Mouse (Mus musculus): ENCODE data around the gene Kcnj16. TPM values are rescaled to one million over a fixed set of nuclear protein-coding genes. Genes with fewer than 3 reads are reported as not detected.

Gene Kcnj16
- total and polyA plus RNA-seq, 3 experiments = not detected

GRCm38 (mm10) chr11:111054854-111055822, 87.3 kb downstream of the Kcnj16 start:
- TF ChIP-seq RAD21 (IDR thresholded peaks at IDR 0.05; ENCODE audit: low read depth, low read length) (no peak), ZMIZ1 (IDR thresholded peaks at IDR 0.05; ENCODE audit: low read depth, low read length) (no peak), ZC3H11A (IDR thresholded peaks at IDR 0.05; ENCODE audit: low read depth, low read length) (no peak), GATA1 (IDR thresholded peaks at IDR 0.05; ENCODE audit: low read depth, low read length) (no peak), BHLHE40 (IDR thresholded peaks at IDR 0.05; ENCODE audit: borderline replicate concordance, low read depth, low read length) (no peak), MAZ (IDR thresholded peaks at IDR 0.05; ENCODE audit: low read depth, low read length) (no peak), SMC3 (IDR thresholded peaks at IDR 0.05; ENCODE audit: low read depth, low read length) (no peak), NELFE (IDR thresholded peaks at IDR 0.05; ENCODE audit: low read depth, low read length) (no peak), HCFC1 (IDR thresholded peaks at IDR 0.05; ENCODE audit: low read depth, low read length) (no peak), POLR2AphosphoS2 (IDR thresholded peaks at IDR 0.05; ENCODE audit: low read length) (no peak), ELF1 (IDR thresholded peaks at IDR 0.05; ENCODE audit: low read depth, low read length) (no peak), CHD2 (IDR thresholded peaks at IDR 0.05; ENCODE audit: low read length) (no peak), MEF2A (IDR thresholded peaks at IDR 0.05; ENCODE audit: extremely low read depth, insufficient replicate concordance, low read depth, low read length, poor library complexity, severe bottlenecking) (no peak), GABPA (IDR thresholded peaks at IDR 0.05; ENCODE audit: low read depth, low read length) (no peak), USF2 (IDR thresholded peaks at IDR 0.05; ENCODE audit: borderline replicate concordance in 1 of 2, insufficient read depth in 1 of 2, low read depth in 1 of 2, low read length in 2 of 2) (no peak), CTCF (IDR thresholded peaks at IDR 0.05 in 2 of 3, conservative IDR thresholded peaks at IDR 0.05 in 1 of 3; ENCODE audit: control insufficient read depth in 1 of 3, insufficient read depth in 1 of 3, low read depth in 2 of 3, low read length in 3 of 3, poor library complexity in 1 of 3, severe bottlenecking in 1 of 3) (no peak), POLR2AphosphoS5 (IDR thresholded peaks at IDR 0.05; ENCODE audit: borderline replicate concordance, low read depth, low read length) (no peak), TAL1 (IDR thresholded peaks at IDR 0.05; ENCODE audit: low read length) (no peak), POLR2A (IDR thresholded peaks at IDR 0.05; ENCODE audit: control insufficient read depth in 1 of 2, insufficient read depth in 1 of 2, low read depth in 1 of 2, low read length in 2 of 2, poor library complexity in 1 of 2) (no peak), JUND (IDR thresholded peaks at IDR 0.05; ENCODE audit: low read depth, low read length) (no peak)
- H3K4me1 ChIP-seq (ENCODE audit: control insufficient read depth in 1 of 2, insufficient read depth in 2 of 2, low read length in 2 of 2) = no peaks in the 10 kb centered on the region
- no peaks in the 10 kb centered on the region for H3K9me3 ChIP-seq (replicated peaks; ENCODE audit: insufficient read depth, low read length)
- no peaks in the 10 kb centered on the region for H3K27me3 ChIP-seq (ENCODE audit: control insufficient read depth in 1 of 2, insufficient read depth in 2 of 2, low read length in 2 of 2)
- no peaks in the 10 kb centered on the region for H3K36me3 ChIP-seq (ENCODE audit: control insufficient read depth in 1 of 2, insufficient read depth in 2 of 2, low read length in 2 of 2)
- H3K9ac ChIP-seq (ENCODE audit: control insufficient read depth, low read depth, low read length, poor library complexity, severe bottlenecking) = no peak overlapping the region
- H3K27ac ChIP-seq (ENCODE audit: control insufficient read depth, low read depth, low read length) = no peak overlapping the region
- H3K79me2 ChIP-seq (ENCODE audit: control insufficient read depth, insufficient read depth, low read length, poor library complexity) = no peaks in the 10 kb centered on the region
- H3K4me3 ChIP-seq (ENCODE audit: control insufficient read depth in 1 of 2, insufficient read depth in 1 of 2, low read depth in 2 of 2, low read length in 2 of 2) = no peak overlapping the region
- DNase-seq (ENCODE audit: low read depth, low spot score) = no peak
